Mouse (Mus musculus): ENCODE measurements around the gene Olfr167. TPM values are rescaled to one million over a fixed set of nuclear protein-coding genes. Genes with fewer than 3 reads are reported as not detected.
"Not testable (repeated sequence)": the region's sequence is repeated elsewhere in the genome, so short reads cannot be mapped to it uniquely, and the experiment has no call there.

Olfr167 gene
- not detected in 2 replicates for polyA plus RNA-seq (2012; ENCODE audit: insufficient read depth, low replicate concordance)

DNA sequence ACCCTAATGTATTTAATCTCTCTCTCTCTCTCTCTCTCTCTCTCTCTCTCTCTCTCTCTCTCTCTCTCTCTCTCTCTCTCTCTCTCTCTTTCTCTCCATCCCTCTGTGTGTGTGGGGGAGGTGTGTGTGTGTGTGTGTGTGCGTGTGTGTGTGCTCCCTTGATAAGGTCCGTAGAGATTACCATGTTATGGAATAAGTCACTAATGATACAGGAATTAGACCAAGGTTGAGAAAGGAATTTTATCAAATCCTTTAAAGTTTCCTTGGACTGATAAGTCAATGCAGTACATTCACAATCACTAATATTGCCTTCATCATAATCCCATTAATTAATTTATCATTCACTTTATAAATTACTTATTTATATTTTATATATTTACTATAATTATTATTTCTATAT is at the start of gene Olfr167:
Gene Olfr167, minus strand, starts transcription at position 101 of the 400 bp plus-strand sequence.
- no peaks in the 10 kb centered on the region for H3K36me3 ChIP-seq (replicated peaks; ENCODE audit: low read length)
- no peak within 1 kb of the TSS for H3K4me3 ChIP-seq (replicated peaks)
- no peaks in the 10 kb centered on the region for H3K9me3 ChIP-seq
- H3K27me3 ChIP-seq (replicated peaks) = no peaks in the 10 kb centered on the region
- TF ChIP-seq FLI1 (IDR thresholded peaks at IDR 0.05; ENCODE audit: low read length) = no peak
- no peak for TF ChIP-seq GATA1 (IDR thresholded peaks at IDR 0.05; ENCODE audit: borderline replicate concordance, low read length)
- no peaks in the 10 kb centered on the region for H3K4me1 ChIP-seq

DNA sequence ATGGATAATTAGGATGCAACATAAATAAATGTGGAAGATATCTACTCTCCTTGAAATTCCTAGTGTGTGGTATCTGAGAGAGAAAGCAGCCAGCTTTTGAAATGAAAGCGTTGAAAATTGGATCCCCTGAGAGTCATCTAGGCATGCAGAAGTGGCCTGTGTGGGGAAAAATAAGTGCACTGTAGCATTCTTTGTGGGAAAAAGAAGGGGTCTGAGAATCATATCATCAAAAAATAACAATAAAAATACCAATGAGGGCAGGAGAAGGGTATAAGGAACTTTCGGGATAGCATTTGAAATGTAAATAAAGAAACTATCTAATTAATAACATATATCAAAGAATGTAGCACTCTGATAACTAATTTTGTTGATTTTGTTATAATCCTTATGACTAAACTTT is 49.6 kb upstream of the Olfr167 start, which contains the start of gene Olfr169:
Gene Olfr169, minus strand, starts transcription at position 101 of the 400 bp plus-strand sequence.
- H3K4me1 ChIP-seq; H3K36me3 ChIP-seq (replicated peaks; ENCODE audit: low read length); H3K4me3 ChIP-seq (replicated peaks); H3K9me3 ChIP-seq; H3K27me3 ChIP-seq (replicated peaks): not testable (repeated sequence)

DNA sequence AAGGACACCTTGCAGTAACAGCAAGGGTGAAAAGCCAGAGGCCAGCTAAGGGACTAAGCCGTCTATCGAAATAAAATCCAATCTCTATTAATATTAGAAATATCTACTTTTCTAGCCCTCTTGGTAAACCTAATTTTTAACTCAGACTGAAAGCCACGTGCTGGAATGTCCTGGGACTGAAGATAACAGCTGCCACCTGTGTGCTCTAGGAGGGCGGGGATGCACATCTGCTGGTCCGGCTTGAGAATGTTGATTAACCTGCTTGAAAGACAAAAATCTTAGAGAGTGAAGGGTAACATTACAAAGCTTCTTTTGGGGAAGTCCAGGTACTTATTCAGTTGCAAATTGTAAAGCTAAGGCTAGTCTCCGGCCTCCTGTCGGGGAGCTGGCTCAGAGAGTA is 31.4 kb upstream of the Olfr167 start:
- not testable (repeated sequence) for H3K4me3 ChIP-seq (replicated peaks); H3K9me3 ChIP-seq; H3K4me1 ChIP-seq; H3K27me3 ChIP-seq (replicated peaks); H3K36me3 ChIP-seq (replicated peaks; ENCODE audit: low read length)

DNA sequence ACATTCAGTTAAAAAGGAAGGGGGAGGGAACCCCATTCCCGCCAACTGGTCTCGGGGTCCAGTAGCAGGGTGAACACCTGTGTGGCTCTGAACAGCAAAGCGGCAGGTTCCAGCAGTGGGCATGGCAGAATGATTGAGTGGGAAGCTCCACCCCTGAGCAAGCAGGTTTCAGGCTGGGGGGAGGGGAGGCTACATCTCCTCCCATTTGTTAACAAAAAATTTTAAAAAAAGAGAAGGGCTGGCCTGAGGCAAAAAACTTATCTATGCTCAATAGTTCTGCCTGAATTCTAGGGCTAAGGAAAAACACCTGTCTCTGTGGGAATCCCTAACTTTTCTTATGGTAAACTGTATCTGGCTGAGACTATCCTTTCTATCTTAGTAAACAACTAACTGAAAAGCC is 30.2 kb upstream of the Olfr167 start:
- not testable (repeated sequence) for H3K36me3 ChIP-seq (replicated peaks; ENCODE audit: low read length); H3K4me3 ChIP-seq (replicated peaks); H3K4me1 ChIP-seq; H3K9me3 ChIP-seq; H3K27me3 ChIP-seq (replicated peaks)

DNA sequence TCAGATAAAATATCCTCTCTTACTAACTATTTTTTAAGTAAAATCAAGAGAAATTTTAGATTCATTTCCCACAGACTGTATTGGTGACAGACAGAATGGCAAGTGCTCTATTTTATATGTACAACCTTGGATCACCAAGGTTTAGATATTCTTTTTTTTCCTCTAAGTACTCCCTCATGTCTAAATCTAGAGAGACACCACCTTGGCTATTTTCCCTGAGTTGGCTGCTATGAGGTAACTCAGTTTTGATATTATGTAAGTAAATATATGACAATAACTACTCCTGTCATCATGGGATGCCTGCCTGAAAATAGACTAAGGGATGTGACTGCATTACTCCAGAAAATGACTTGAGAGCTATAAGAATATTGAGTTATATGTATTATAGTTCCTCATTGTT is 13.4 kb upstream of the Olfr167 start, which contains the start of gene Olfr168:
Gene Olfr168, minus strand, starts transcription at position 101 of the 400 bp plus-strand sequence.
- H3K36me3 ChIP-seq (replicated peaks; ENCODE audit: low read length) = no peaks in the 10 kb centered on the region
- TF ChIP-seq GATA1 (IDR thresholded peaks at IDR 0.05; ENCODE audit: borderline replicate concordance, low read length) (no peak), FLI1 (IDR thresholded peaks at IDR 0.05; ENCODE audit: low read length) (no peak)
- 0 out of 2 replicates have a peak, but pooled peaks cover 3% of the 10 kb centered on the region for H3K9me3 ChIP-seq
- H3K4me3 ChIP-seq (replicated peaks) = no peak within 1 kb of the TSS
- no peaks in the 10 kb centered on the region for H3K4me1 ChIP-seq
- no peaks in the 10 kb centered on the region for H3K27me3 ChIP-seq (replicated peaks)

DNA sequence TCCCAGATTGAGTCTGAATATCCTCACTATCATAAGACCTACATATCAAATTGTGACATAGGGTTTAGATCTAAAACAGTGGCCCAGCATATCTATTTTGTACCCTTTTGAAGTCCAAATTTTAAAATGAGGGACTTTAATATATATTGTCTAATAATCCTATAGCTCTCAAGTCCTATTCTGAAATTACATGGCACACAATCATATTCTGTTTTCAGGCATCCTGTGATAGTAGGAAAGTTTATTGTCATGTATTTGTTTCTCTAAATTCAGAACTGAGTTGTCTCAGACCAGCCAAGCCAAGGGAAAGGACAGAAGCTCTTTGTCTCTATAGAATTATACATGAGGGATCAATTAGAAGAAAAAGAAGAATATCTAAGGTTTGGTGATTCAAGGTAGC is 38.7 kb downstream of the Olfr167 start, which contains the start of gene Olfr166:
Gene Olfr166, plus strand, starts transcription at position 301 of the 400 bp plus-strand sequence.
- Histone ChIP-seq H3K27me3 (replicated peaks) (no peaks in the 10 kb centered on the region), H3K9me3 (peaks cover 14% of the 10 kb centered on the region), H3K4me1 (no peaks in the 10 kb centered on the region), H3K36me3 (replicated peaks; ENCODE audit: low read length) (no peaks in the 10 kb centered on the region), H3K4me3 (replicated peaks) (no peak within 1 kb of the TSS)
- no peak for TF ChIP-seq GATA1 (IDR thresholded peaks at IDR 0.05; ENCODE audit: borderline replicate concordance, low read length)
- TF ChIP-seq FLI1 (IDR thresholded peaks at IDR 0.05; ENCODE audit: low read length) = no peak

DNA sequence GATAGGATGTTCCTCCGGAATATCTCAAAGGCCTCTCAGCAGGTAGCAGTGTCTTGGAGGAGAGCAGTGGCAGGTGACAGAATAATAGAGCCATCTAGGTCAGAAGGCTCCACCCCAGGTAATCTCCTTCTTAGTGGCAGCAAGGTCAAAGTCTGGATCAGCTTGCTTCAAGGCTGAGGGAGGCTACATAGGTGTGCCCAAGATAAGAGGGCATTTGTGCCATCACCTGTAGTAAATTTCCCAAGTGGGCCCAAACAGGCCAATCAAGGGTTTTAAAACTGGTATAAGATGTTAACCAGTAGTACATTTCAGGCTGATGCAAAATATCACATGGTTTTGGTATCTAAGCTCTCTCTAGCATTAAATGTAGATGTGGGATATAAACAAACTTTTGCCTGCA is 57.7 kb downstream of the Olfr167 start:
- no peaks in the 10 kb centered on the region for H3K4me1 ChIP-seq
- H3K4me3 ChIP-seq (replicated peaks) = no peak overlapping the region
- no peaks in the 10 kb centered on the region for H3K9me3 ChIP-seq
- TF ChIP-seq FLI1 (IDR thresholded peaks at IDR 0.05; ENCODE audit: low read length) (no peak), GATA1 (IDR thresholded peaks at IDR 0.05; ENCODE audit: borderline replicate concordance, low read length) (no peak)
- H3K27me3 ChIP-seq (replicated peaks) = no peaks in the 10 kb centered on the region
- H3K36me3 ChIP-seq (replicated peaks; ENCODE audit: low read length) = no peaks in the 10 kb centered on the region

Other genes starting within 250 kb of the Olfr167 start
- gene Olfr164, start 208.2 kb downstream of the Olfr167 start, polyA plus RNA-seq (2012; ENCODE audit: insufficient read depth, low replicate concordance) = not detected in 2 replicates
- gene Olfr165, start 99.1 kb downstream of the Olfr167 start, polyA plus RNA-seq (2012; ENCODE audit: insufficient read depth, low replicate concordance) = not detected in 2 replicates
- gene Olfr166, start 38.6 kb downstream of the Olfr167 start, polyA plus RNA-seq (2012; ENCODE audit: insufficient read depth, low replicate concordance) = not detected in 2 replicates
- not detected in 2 replicates for gene Olfr168, start 13.3 kb upstream of the Olfr167 start, polyA plus RNA-seq (2012; ENCODE audit: insufficient read depth, low replicate concordance)
- not detected in 2 replicates for gene Olfr169, start 49.5 kb upstream of the Olfr167 start, polyA plus RNA-seq (2012; ENCODE audit: insufficient read depth, low replicate concordance)
- gene Olfr170, start 89.6 kb upstream of the Olfr167 start, polyA plus RNA-seq (2012; ENCODE audit: insufficient read depth, low replicate concordance) = not detected in 2 replicates
- gene Olfr171, start 107.7 kb upstream of the Olfr167 start, polyA plus RNA-seq (2012; ENCODE audit: insufficient read depth, low replicate concordance) = not detected in 2 replicates
- gene Lamp3, start 184.1 kb upstream of the Olfr167 start, polyA plus RNA-seq (2012; ENCODE audit: insufficient read depth, low replicate concordance) = not detected in 2 replicates
- not detected in 2 replicates for gene B3gnt5, start 237.9 kb upstream of the Olfr167 start, polyA plus RNA-seq (2012; ENCODE audit: insufficient read depth, low replicate concordance)

Measured in megakaryocyte, embryonic 14.5 days (primary cell).